Mouse (Mus musculus): ENCODE results near the gene Slc5a8. TPM values are rescaled to one million over a fixed set of nuclear protein-coding genes. Genes with fewer than 3 reads are reported as not detected.

The Slc5a8 gene
- not detected for total RNA-seq (2021)
- long read RNA-seq, experiment 1: 0 reads
- long read RNA-seq, experiment 2: 0 reads

DNA sequence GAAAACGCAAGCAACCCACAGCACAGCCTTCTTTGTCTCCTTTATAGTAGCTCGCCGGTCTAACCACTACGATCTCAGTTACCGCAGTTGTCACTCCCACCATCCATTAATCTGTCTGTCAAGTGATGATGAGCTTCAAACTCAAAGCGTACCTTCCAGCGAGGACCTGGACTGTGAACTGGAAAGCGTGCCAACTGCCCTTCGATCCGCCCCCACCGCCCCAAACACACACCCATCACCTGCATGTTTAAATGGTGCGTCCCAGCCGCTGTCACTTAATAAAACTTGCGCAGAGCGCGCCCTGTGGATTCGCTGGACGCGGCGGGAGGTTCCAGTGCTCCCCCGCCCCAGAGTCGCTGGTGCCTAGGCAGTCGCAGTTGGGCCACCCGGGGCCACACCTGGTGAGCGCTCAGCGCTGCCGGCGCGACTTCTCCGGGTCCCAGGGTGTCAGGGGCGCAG is at the start of gene Slc5a8:
Gene Slc5a8 (plus strand): TSS at position 361 of the 459 bp plus-strand sequence.
- intact Hi-C loops (cut with DNase I; ENCODE audit: low total_unique reads): no loop called here
- no peak for DNase-seq

DNA sequence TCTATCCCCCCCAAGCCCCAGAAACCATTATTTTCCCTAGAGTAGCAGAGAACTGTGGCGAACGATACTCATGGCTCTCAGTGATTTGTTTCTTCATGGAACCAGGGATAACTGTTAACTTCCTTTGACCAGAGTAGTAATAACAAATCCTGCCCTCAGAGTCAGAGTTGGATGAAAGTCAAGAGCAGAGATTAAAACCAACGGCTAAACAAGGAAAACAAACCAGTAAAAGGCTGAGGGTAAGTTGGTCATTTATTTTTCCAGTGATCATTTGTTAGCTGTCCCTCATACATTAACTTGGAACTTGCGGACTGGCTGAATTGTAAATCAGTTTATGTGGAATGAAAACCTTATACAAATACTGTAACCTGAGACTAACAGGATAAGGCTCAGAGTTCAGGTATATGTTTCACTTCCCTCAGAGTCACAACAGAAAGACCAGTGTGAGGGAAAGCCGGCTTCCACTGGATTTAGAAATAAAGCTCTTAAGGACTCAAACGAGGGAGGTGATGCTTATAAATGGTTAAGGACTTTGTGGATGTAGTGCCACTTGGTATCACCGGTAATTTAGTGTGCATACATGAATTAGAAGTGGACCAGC is 36.8 kb upstream of the Slc5a8 start:
- intact Hi-C loops (cut with DNase I; ENCODE audit: low total_unique reads): no loop called here
- no peak for DNase-seq

GRCm38 (mm10) chr10:88849976-88850375 is 35.8 kb upstream of the Slc5a8 start:
- DNase-seq: no peak
- intact Hi-C loops (cut with DNase I; ENCODE audit: low total_unique reads): no loop called here

DNA sequence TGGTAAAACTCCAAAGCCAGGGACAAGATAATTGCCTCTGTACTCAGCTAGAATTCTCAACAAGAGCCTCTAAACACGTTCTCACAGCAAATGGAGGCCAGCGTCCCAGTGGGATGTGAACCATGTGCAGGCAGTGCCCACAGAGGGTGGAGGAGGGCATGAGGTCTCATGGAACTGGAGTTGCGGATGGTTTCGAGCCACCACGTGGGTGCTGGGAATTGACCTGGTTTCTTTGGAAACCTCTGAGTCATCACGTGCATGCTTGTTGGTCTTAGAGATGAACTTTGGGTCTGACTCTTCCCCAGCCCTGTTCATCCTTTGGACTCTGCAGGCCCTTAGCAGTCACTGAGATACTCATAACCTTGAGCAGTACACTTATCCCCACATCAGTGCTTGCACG is 32.5 kb upstream of the Slc5a8 start:
- DNase-seq: no peak
- intact Hi-C loops (cut with DNase I; ENCODE audit: low total_unique reads): no loop called here

DNA sequence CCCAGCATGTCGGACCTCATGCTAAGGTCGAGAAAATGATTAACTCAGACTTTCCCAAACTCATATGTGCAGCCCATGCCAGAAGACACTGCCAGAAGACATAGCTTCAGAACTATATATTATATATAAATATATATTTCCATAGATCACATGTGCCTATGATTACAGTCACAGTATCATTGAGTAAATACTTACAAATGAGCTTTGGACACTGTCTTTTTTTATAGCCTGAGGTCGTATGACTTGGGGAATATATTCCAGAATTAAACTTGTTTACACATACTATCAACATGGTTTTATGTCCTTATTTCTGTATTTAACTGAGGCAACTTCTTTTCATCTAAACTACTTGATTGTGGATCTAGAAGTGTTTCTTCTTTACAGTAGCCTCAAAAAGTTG is 24.9 kb upstream of the Slc5a8 start:
- intact Hi-C loops (cut with DNase I; ENCODE audit: low total_unique reads): no loop called here
- no peak for DNase-seq

GRCm38 (mm10) chr10:88861416-88861815 is 24.4 kb upstream of the Slc5a8 start:
- intact Hi-C loops (cut with DNase I; ENCODE audit: low total_unique reads): no loop called here
- no peak for DNase-seq

DNA sequence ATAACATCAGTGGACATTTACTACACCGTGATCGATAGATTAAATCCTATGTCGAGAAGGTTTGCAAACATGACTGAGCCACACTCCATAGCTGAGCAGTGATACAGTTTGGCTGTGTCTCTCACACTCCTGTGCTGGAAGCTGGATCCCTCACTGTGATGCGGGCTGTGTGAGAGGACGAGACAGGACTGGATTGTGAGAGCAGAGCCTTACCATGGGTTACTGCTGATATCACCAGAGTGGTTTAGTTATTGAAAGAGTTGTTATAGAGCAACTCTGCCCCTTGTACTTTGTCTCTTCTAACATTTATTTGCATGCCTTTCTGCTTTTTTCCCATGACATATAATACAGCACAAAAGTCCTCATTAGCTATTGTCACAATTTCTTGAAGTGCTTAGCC is 23.5 kb upstream of the Slc5a8 start:
- DNase-seq: no peak
- intact Hi-C loops (cut with DNase I; ENCODE audit: low total_unique reads): no loop called here

GRCm38 (mm10) chr10:88866017-88866416 is 19.8 kb upstream of the Slc5a8 start:
- intact Hi-C loops (cut with DNase I; ENCODE audit: low total_unique reads): no loop called here
- no peak for DNase-seq

- intact Hi-C loops (cut with DNase I; ENCODE audit: low total_unique reads): no loop called here
- DNase-seq: no peak
Observed at GRCm38 (mm10) chr10:88874870-88875269, 10.9 kb upstream of the Slc5a8 start.

DNA sequence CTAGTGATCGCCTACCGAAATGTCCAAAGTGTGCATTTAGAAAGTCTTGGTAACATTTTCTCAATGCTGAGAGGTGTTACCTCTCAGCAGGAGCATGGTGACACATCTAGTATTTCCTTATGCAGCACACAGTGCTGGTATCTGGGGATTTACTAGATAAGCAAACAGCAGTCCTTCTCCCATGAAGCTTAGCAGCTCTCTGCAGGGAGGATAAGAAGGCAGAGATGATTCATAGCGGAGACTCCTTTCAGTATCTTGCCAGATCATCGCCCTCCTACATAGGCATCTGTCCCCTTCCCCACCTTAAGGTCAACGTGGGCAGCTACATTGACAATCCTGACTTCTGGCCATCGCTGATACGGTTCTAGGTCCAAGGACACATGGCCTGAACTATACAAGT is 8.4 kb upstream of the Slc5a8 start:
- DNase-seq: no peak
- intact Hi-C loops (cut with DNase I; ENCODE audit: low total_unique reads): no loop called here

- DNase-seq: no peak
- intact Hi-C loops (cut with DNase I; ENCODE audit: low total_unique reads): no loop called here
Observed at GRCm38 (mm10) chr10:88883721-88884120, 2.1 kb upstream of the Slc5a8 start.

DNA sequence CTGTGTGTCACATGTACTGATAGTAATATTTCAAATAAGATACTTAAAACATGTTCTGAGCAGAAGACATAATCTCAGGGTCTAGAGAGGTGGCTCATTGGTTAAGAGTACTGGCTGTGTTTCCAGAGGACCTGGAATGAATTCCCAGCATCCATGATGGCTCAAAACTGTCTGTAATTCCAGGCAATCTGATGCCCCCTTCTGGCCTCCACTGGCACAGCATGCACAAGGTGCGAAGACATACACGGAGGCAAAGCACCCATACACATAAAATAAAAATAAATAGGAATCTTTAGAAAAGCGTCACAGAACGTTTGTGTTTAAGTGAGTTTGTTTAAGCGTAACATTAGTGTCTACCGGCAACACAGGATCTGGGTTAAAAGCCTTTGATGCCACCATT is 956 bp upstream of the Slc5a8 start:
- intact Hi-C loops (cut with DNase I; ENCODE audit: low total_unique reads): no loop called here
- no peak for DNase-seq

DNA sequence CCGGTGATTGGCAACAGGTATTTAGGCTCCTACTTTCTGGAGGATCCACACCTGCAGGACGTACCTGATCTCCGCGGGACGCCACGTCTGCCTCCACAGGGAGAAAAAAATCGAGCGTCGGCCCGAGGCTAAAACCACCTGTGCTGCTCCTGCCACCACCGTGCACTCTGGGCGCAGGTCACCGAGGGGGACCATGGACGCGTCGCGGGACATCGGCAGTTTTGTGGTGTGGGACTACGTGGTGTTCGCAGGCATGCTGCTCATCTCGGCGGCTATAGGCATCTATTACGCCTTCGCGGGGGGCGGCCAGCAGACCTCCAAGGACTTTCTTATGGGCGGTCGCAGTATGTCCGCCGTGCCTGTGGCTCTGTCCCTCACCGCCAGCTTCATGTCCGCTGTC is 322 bp downstream of the Slc5a8 start:
- DNase-seq: no peak

DNA sequence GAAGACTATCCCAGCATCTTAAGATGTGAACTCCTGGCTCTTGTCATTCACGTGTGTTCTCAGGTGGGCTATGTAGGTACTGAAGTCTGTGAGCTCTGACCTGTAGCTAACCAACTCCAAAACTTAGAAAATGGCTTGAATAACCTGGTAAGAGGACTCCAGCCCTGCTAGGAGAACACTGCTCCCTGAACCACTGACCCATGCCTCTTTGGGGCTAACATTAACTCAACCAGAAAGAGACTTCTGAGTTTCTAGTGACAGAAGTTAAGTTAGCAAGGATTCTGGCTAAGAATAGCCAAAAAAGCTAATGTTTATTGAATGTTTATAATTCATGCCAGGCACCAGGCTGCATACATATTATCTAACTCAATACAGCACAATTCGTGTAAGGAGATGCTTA is 2.6 kb downstream of the Slc5a8 start:
- no peak for DNase-seq
- intact Hi-C loops (cut with DNase I; ENCODE audit: low total_unique reads): no loop called here

More for the DNA sequence above, 322 bp downstream of the Slc5a8 start:
- intact Hi-C loops (cut with DNase I; ENCODE audit: low total_unique reads): no loop called here

DNA sequence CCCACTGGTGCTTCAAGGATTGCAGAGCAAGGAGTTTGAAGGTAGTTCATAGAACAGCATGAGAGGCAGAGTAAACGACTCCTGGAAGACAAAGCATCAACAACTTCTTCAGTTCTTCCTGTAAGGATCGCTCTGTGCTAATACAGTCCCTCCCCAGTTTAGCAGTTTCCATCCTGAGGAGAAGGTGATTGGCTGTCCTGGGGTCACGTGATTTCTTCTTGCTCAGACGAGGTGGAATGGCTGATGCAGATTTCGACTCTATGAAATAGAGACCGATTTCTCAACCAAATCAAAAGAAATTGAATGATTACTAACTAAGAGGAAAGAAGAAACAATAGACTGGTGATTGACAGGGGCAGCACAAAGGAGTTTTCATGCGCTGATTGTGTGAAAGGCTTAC is 5.6 kb downstream of the Slc5a8 start:
- DNase-seq: no peak
- intact Hi-C loops (cut with DNase I; ENCODE audit: low total_unique reads): no loop called here

- DNase-seq: no peak
- intact Hi-C loops (cut with DNase I; ENCODE audit: low total_unique reads): no loop called here
Observed at GRCm38 (mm10) chr10:88892560-88893087, 6.8 kb downstream of the Slc5a8 start.

DNA sequence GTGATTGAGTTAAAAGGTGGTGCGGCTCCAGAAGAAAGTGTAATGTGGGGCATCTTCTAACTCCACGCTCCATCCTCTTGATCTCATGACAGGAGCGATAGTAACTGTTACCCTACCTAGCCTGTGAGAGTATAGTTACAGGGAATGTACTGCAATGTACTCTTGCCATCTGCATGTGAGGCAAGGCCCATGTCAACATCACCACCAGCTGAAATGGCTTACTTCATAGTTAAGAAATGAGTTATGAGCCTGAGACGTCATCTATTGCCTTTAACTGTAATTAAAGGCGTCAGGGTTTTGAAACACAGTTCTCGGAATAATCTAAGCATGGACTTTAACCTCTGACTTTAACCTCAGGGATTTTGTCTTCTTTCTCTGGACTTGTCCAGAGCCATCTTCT is 11.2 kb downstream of the Slc5a8 start:
- intact Hi-C loops (cut with DNase I; ENCODE audit: low total_unique reads): no loop called here
- DNase-seq: no peak

DNA sequence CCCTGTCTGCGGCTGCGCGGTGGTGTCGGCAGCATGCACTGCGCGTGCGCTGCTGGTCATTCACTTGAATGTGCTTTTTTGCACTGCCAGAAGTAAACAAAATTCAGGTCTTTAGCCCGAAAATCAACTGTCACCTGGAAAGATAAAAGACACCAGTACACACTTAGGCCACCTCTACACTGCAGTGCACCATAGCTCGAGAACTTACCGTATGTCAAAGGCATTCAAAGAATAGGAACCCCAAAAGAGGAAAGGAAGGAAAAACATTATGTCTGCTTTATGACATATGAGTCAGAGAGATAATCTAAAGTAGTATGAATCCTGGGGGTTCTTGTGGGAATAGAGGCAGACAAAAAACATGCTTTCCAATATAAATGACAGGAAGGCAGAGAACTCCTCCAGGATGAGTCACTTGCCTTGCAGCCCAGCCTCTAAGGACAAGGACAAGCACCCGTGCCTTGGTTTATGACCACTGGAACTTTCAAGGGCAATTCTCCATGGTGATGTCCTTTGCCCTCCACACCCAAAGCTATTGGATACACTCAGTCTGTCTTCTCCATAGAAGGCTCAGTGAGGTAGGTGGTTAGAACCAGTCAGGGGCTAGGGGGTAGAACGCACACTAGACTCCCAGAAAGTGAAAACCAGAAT is 64.0 kb downstream of the Slc5a8 start:
- DNase-seq: no peak
- intact Hi-C loops (cut with DNase I; ENCODE audit: low total_unique reads): no loop called here

DNA sequence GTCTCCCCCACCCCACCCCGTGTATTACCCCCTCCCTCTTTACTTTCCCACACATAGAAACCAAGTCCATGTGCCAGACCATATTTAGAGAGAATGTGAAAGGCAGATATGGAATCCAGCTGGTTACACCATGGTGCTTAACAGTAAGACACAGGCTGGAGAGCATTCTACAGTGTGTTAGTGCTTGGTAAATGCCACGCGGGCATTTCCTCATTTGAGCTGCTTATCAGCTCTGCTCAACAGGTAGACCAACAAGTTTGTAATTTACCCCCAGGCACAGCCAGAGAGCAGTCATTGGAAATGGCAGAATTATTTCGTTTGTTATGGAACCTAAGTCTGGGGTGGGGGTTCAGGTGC is 64.5 kb downstream of the Slc5a8 start:
- no peak for DNase-seq
- intact Hi-C loops (cut with DNase I; ENCODE audit: low total_unique reads): no loop called here

DNA sequence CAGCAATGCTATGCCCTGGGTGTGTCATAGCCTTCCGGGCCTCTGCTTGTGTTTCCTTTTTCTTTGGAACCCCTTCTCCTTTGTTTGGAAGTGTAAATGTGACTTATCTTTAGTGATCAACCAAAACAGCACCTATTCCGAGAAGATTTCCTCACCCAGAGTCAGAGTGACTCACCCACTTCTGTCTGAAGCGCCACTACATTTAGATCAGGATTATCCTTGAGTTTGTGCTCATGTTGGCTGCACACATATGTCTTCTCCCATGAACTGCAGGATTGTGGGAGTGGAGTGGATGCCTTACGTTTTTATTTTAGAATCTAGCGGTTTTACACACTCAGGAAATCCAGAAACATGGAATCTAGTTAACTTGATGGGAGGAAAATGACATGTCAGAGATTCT is 75.0 kb downstream of the Slc5a8 start:
- intact Hi-C loops (cut with DNase I; ENCODE audit: low total_unique reads): no loop called here
- no peak for DNase-seq

DNA sequence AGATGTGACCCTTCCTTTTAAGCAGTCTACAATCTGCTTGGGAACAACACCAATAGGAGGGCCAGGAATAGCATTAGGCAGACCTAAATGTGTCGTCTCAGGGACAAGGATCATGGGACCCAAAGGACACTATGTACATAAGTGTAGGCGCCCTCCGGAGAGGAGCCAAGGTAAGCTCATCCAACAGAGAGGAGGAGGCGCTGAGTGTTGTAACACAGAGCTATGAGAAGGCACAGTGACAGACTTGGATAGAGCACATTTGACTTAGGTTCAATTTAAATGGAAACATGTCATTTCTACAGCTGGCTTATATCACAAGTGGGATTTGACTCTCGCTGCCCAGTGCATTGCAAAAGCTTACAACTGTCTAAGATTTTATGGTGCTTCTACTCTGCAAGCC is 82.8 kb downstream of the Slc5a8 start:
- intact Hi-C loops (cut with DNase I; ENCODE audit: low total_unique reads): no loop called here
- no peak for DNase-seq
